Mouse (Mus musculus): ENCODE data around the gene Snip1. TPM values are rescaled to one million over a fixed set of nuclear protein-coding genes. Genes with fewer than 3 reads are reported as not detected.

Gene Snip1
- polyA plus RNA-seq, 1 experiment from 2014 or later: 11.6 TPM

DNA sequence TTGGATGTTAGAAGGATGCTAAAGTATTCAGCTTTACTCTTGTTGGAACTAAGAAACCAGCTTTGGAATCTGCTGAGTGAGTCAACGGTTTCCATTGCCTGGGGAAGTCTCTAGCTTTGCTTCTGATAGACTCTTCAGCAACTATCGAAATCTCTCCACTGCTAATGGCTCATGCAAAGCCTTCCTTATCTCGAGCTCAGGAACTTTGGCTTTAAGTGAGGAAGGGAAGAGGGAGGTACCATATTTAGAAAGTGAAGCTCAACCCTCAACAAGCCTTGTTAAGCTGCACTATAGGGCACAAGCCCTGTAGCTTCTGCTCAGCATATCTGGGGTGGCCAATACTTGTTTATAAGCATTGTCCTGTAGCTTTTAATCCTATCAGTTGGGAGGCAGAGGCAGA, 9.2 kb upstream of the Snip1 start:
- Histone ChIP-seq H3K9me3 (replicated peaks; ENCODE audit: control insufficient read depth, low read length) (no peaks in the 10 kb centered on the region), H3K4me2 (ENCODE audit: low read depth, low read length) (no peak overlapping the region), H3K27ac (ENCODE audit: low read length) (no peak overlapping the region), H3K4me1 (ENCODE audit: control insufficient read depth, low read depth, low read length) (peaks cover 7% of the 10 kb centered on the region), H3K4me3 (ENCODE audit: low read depth, low read length) (no peak overlapping the region), H3K27me3 (ENCODE audit: control insufficient read depth, insufficient read depth, low read depth, low read length) (no peaks in the 10 kb centered on the region), H3K9ac (ENCODE audit: low read depth, low read length) (no peak overlapping the region), H3K36me3 (ENCODE audit: control insufficient read depth, insufficient read depth) (peaks cover 23% of the 10 kb centered on the region)
- WGBS (ENCODE audit: insufficient replicate concordance): 22% methylated on average over 3 of the region's 3 CpGs
- no peak for ATAC-seq (ENCODE audit: low read depth)

DNA sequence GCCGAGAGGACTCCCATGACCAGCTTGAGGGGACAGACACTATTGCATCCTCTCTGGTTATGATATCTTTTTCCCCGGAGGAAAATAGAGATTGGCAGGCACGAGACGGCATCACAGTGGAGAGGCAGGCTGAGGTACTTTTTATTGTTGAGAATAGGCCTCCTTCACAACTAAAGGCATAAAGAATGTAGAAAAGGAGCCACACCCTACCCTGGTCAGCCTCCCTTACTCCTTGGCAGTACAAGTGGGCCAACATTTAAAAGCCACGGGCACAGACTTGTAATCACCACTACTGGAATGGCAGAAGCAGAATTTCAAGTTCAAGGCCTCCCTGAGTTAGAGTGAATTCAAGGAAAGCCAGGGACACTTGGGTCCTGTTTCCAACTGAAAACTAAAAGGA, 8.4 kb upstream of the Snip1 start:
- H3K9ac ChIP-seq (ENCODE audit: low read depth, low read length): no peak overlapping the region
- no peak for ATAC-seq (ENCODE audit: low read depth)
- WGBS (ENCODE audit: insufficient replicate concordance): 67% methylated on average over 5 of the region's 5 CpGs

DNA sequence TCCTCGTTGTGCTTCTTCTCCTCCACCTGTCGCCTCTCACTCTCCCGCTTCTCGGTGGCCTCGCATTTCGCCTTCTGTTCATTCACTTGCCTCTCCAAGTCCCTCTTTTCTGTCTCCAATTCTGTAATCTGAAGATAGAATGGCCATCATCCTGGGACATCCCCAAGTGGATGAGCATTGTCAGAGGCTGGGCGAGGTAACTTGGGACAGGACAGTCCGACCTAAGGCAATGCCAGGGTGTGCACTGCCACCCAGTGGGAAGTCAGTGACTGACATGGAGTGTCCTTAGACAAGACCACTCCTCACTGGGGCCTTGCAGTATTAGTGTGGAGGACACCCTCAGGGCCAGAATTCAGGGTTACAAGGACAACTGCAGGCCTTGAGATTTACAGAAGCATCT, 7.4 kb upstream of the Snip1 start:
- Histone ChIP-seq H3K4me1 (ENCODE audit: control insufficient read depth, low read depth, low read length) (peaks cover 7% of the 10 kb centered on the region), H3K9ac (ENCODE audit: low read depth, low read length) (no peak overlapping the region), H3K4me3 (ENCODE audit: low read depth, low read length) (no peak overlapping the region), H3K36me3 (ENCODE audit: control insufficient read depth, insufficient read depth) (peaks cover 9% of the 10 kb centered on the region), H3K4me2 (ENCODE audit: low read depth, low read length) (peak overlapping the region; percentile 42), H3K27ac (ENCODE audit: low read length) (no peak overlapping the region), H3K27me3 (ENCODE audit: control insufficient read depth, insufficient read depth, low read depth, low read length) (no peaks in the 10 kb centered on the region), H3K9me3 (replicated peaks; ENCODE audit: control insufficient read depth, low read length) (no peaks in the 10 kb centered on the region)
- WGBS (ENCODE audit: insufficient replicate concordance): 5% methylated on average over 8 of the region's 8 CpGs
- ATAC-seq (ENCODE audit: low read depth): no peak

More for the DNA sequence above, 8.4 kb upstream of the Snip1 start:
- Histone ChIP-seq H3K9me3 (replicated peaks; ENCODE audit: control insufficient read depth, low read length) (no peaks in the 10 kb centered on the region), H3K4me1 (ENCODE audit: control insufficient read depth, low read depth, low read length) (peaks cover 7% of the 10 kb centered on the region), H3K27ac (ENCODE audit: low read length) (no peak overlapping the region), H3K36me3 (ENCODE audit: control insufficient read depth, insufficient read depth) (peaks cover 17% of the 10 kb centered on the region), H3K4me2 (ENCODE audit: low read depth, low read length) (no peak overlapping the region), H3K4me3 (ENCODE audit: low read depth, low read length) (no peak overlapping the region), H3K27me3 (ENCODE audit: control insufficient read depth, insufficient read depth, low read depth, low read length) (no peaks in the 10 kb centered on the region)

DNA sequence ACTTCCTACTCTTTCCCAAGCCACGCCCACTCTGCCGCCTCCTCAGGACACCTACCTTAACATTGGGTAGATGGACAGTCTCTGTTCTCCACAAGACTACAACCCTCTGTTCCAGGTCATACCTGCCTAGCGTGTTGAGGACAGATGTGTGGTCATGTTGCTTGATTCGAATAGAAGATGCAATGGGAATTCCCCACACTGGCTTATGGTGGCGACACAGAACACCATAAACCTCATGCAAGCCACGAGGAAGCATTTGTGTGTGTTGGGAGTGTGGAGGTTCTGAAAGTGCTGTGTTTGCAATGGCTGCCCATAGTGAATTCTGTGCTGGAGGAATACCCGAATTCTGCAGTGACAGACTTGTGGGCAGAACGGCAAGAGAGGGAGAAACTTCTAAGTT, 2.6 kb upstream of the Snip1 start:
- Histone ChIP-seq H3K4me2 (ENCODE audit: low read depth, low read length) (no peak overlapping the region), H3K27me3 (ENCODE audit: control insufficient read depth, insufficient read depth, low read depth, low read length) (no peaks in the 10 kb centered on the region), H3K4me1 (ENCODE audit: control insufficient read depth, low read depth, low read length) (peaks cover 18% of the 10 kb centered on the region), H3K4me3 (ENCODE audit: low read depth, low read length) (no peak overlapping the region), H3K27ac (ENCODE audit: low read length) (no peak overlapping the region), H3K9me3 (replicated peaks; ENCODE audit: control insufficient read depth, low read length) (no peaks in the 10 kb centered on the region), H3K9ac (ENCODE audit: low read depth, low read length) (no peak overlapping the region), H3K36me3 (ENCODE audit: control insufficient read depth, insufficient read depth) (no peaks in the 10 kb centered on the region)
- 51% methylated on average over 8 of the region's 8 CpGs for WGBS (ENCODE audit: insufficient replicate concordance)
- no peak for ATAC-seq (ENCODE audit: low read depth)

DNA sequence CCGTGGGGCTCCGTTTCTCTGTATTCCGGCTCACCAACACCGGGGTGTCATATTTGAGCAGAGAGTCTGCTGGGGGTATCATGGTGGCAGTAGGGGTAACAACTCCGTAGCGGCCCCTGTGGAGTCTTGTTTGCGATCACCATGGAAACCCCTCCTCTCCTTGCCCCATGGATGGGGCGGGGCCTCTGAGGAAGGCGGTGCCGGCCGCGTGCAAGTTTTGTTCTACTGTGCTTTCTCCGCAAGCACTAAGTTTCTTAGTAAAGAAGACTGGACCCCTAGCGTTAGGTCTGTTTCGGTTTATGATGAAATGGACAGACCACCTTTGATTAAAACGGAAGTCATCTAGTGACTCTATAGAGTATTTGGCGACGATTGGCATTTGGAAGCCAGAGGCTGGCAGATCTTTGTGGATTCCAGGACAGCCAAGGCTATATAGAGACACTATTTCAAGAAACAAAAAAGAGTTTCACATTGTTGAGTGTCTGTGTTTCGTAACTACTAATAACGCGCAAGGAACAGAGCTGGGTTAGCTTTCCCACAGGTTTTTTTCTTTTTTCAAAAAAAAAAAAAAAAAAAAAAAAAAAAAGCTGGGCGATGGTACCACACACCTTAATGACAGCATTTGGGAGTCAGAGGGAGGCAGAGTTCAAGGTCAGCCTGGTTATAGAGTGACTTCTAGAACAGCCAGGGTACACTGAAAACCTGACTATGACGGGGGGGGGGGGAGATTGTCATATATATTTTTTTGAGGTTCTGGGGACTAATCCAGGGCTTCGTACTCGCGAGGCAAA, 760 bp upstream of the Snip1 start, which contains the start of gene Dnali1:
Dnali1 (minus strand) TSS at position 187 of the 791 bp plus-strand sequence.
- Histone ChIP-seq H3K27ac (ENCODE audit: low read length) (peak within 1 kb of the TSS; percentile 68), H3K4me2 (ENCODE audit: low read depth, low read length) (peak within 1 kb of the TSS; percentile 93), H3K27me3 (ENCODE audit: control insufficient read depth, insufficient read depth, low read depth, low read length) (no peaks in the 10 kb centered on the region), H3K9me3 (replicated peaks; ENCODE audit: control insufficient read depth, low read length) (no peaks in the 10 kb centered on the region), H3K9ac (ENCODE audit: low read depth, low read length) (peak within 1 kb of the TSS; percentile 91), H3K4me3 (ENCODE audit: low read depth, low read length) (peak within 1 kb of the TSS; percentile 72), H3K4me1 (ENCODE audit: control insufficient read depth, low read depth, low read length) (peaks cover 16% of the 10 kb centered on the region), H3K36me3 (ENCODE audit: control insufficient read depth, insufficient read depth) (peaks cover 3% of the 10 kb centered on the region)
- no peak for ATAC-seq (ENCODE audit: low read depth)
- 2% methylated on average over 26 of the region's 26 CpGs for WGBS (ENCODE audit: insufficient replicate concordance)

DNA sequence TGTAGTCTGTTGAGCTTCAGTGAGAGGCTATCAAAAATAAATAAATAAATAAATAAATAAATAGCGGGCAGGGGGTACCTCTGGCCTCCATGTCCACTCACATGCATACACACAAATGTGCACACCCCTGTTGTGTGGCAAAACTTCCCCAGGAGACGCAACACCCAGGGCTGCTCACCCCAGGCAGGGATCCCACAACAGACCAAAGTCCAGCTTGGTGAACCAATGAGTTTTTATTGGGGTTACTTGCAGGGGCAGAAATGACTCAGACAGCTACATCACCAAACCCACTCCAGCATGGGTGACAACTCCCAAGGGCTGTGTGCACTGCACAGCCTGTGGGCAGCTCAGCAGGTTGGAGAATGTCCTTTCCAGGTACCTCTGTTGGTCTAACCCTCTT, 11.2 kb downstream of the Snip1 start:
- Histone ChIP-seq H3K27me3 (ENCODE audit: control insufficient read depth, insufficient read depth, low read depth, low read length) (no peaks in the 10 kb centered on the region), H3K9me3 (replicated peaks; ENCODE audit: control insufficient read depth, low read length) (no peaks in the 10 kb centered on the region), H3K4me3 (ENCODE audit: low read depth, low read length) (no peak overlapping the region), H3K4me1 (ENCODE audit: control insufficient read depth, low read depth, low read length) (no peaks in the 10 kb centered on the region), H3K36me3 (ENCODE audit: control insufficient read depth, insufficient read depth) (peaks cover 16% of the 10 kb centered on the region), H3K4me2 (ENCODE audit: low read depth, low read length) (no peak overlapping the region), H3K9ac (ENCODE audit: low read depth, low read length) (no peak overlapping the region), H3K27ac (ENCODE audit: low read length) (no peak overlapping the region)
- WGBS (ENCODE audit: insufficient replicate concordance): 81% methylated on average over 2 of the region's 2 CpGs
- ATAC-seq (ENCODE audit: low read depth): no peak

DNA sequence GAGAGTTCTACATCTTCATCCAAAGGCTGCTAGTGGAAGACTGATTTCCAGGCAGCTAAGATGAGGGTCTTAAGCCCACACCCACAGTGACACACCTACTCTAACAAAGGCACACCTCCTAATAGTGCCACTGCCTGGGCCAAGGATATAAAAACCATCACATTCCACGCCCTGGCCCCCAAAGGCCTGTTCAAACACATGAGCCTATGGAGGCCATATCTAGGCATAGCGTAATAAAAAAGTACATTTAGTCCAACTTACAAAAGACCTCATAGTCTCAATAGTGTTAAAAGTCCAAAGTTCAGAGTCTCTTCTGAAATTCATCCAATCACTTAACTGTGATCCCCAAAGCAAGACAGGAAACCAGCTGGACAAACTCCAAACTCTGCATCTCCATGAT, 12.2 kb downstream of the Snip1 start:
- Histone ChIP-seq H3K4me2 (ENCODE audit: low read depth, low read length) (no peak overlapping the region), H3K4me1 (ENCODE audit: control insufficient read depth, low read depth, low read length) (peaks cover 4% of the 10 kb centered on the region), H3K4me3 (ENCODE audit: low read depth, low read length) (no peak overlapping the region), H3K9ac (ENCODE audit: low read depth, low read length) (no peak overlapping the region), H3K27me3 (ENCODE audit: control insufficient read depth, insufficient read depth, low read depth, low read length) (no peaks in the 10 kb centered on the region), H3K9me3 (replicated peaks; ENCODE audit: control insufficient read depth, low read length) (no peaks in the 10 kb centered on the region), H3K27ac (ENCODE audit: low read length) (no peak overlapping the region), H3K36me3 (ENCODE audit: control insufficient read depth, insufficient read depth) (peaks cover 6% of the 10 kb centered on the region; the same call in 1 of the 2 replicates)
- ATAC-seq (ENCODE audit: low read depth): no peak
- 85% methylated on average over 2 of the region's 2 CpGs for WGBS (ENCODE audit: insufficient replicate concordance)

DNA sequence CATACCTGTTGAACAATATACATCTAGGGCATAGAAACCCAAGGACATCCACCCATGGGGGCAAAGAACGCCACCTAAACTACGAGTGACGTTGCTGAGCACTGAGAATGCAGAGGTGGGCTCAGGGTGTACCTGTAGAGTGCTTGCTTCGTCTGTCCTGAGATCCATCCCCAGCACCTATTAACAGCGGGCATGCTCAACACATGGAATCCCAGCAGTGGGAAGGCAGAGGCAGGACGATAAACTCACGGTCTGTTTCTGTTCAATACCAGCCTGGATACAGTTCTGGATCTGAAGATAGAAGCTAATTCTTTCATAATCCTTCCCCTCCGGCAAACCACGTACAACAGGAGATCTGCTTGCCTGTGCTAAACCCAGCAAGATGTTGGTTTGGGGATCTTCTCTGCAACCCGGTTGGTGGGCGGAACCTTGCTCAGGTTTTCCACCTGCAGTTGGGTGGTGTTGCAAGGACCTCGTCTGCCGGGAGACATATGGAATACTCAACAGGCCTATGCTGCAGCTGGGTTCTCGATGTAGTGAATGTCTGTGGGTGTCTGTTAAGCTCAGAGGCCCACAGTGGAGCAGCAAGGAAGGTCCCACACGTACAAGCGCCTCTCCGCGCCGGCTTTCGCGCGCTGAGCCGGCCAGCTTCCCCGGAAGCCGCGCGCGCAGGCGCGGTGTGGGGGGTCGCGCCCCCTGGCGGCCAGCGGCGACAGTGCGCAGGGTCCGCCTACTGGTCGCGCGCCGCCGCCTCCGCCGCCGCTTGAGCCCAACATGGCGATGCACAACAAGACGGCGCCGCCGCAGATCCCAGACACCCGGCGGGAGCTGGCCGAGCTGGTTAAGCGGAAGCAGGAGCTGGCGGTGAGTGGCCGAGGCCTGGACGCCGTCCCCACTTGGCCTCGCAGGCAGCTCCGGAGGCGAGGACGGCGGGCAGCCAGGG, 18.2 kb downstream of the Snip1 start, which contains the start of gene Meaf6:
Meaf6 (plus strand) TSS at position 732 of the 943 bp plus-strand sequence.
- H3K27ac ChIP-seq (ENCODE audit: low read length): peak within 1 kb of the TSS; percentile 94

More for the DNA sequence above, 18.2 kb downstream of the Snip1 start, which contains the start of gene Meaf6:
- Histone ChIP-seq H3K9me3 (replicated peaks; ENCODE audit: control insufficient read depth, low read length) (no peaks in the 10 kb centered on the region), H3K4me3 (ENCODE audit: low read depth, low read length) (peak within 1 kb of the TSS; percentile 88), H3K36me3 (ENCODE audit: control insufficient read depth, insufficient read depth) (no peaks in the 10 kb centered on the region; the same call in 1 of the 2 replicates), H3K4me2 (ENCODE audit: low read depth, low read length) (peak within 1 kb of the TSS; percentile 79), H3K27me3 (ENCODE audit: control insufficient read depth, insufficient read depth, low read depth, low read length) (no peaks in the 10 kb centered on the region), H3K9ac (ENCODE audit: low read depth, low read length) (peak within 1 kb of the TSS; percentile 94), H3K4me1 (ENCODE audit: control insufficient read depth, low read depth, low read length) (peaks cover 18% of the 10 kb centered on the region)
- peak; percentile 91 for ATAC-seq (ENCODE audit: low read depth)
- under 1% methylated on average over 62 of the region's 63 CpGs for WGBS (ENCODE audit: insufficient replicate concordance)
